Mouse (Mus musculus) left cerebral cortex, postnatal 4 days (tissue): ENCODE measurements at regions not wholly inside any gene's neighbourhood (a gene's known extent, or its start where the extent isn't known, plus 50 kb on each side); places are given as distances from the start of the nearest gene placed in this dataset.

ENCODE experiments used
- DNase-seq: peaks from one replicate; pipeline ENCODE4 v3.0.0-alpha.2; 2022
- intact Hi-C: fragments of 180-260 bp; cut with DNase I; formaldehyde crosslinking; loops from one replicate; pipeline ENCODE4 v1.15.1; 2025

- DNase-seq: no peak
- intact Hi-C loops: no loop called here
These were observed 464.6 kb upstream of the Arrdc3 start for GRCm38 (mm10) chr13:80418480-80419183.

GRCm38 (mm10) chr13:80420341-80420740 is 462.8 kb upstream of the Arrdc3 start:
- DNase-seq: no peak
- intact Hi-C loops: no loop called here
